Mouse (Mus musculus) G1E-ER4 (cell line): ENCODE results near the gene Zfp825. TPM values are rescaled to one million over a fixed set of nuclear protein-coding genes. Genes with fewer than 3 reads are reported as not detected.

Experiments
- GATA1 ChIP-seq: IDR thresholded peaks from one replicate; pipeline ENCODE4 v1.8.0; 2012; ENCODE audit warnings: low read length, inconsistent platforms
- polyA plus RNA-seq: library from polyadenylated mRNA; stranded (reverse); fragments of >175 nt; gene quantifications from 2 replicates; pipeline ENCODE4 v1.2.3, GENCODE M21; 2012

Gene Zfp825
- polyA plus RNA-seq: 0.36 and 0.65 TPM in 2 replicates

- no peak for TF ChIP-seq GATA1
These were observed at the start of gene Zfp825 for GRCm38 (mm10) chr13:74493911-74494679. Gene Zfp825 (minus strand): TSS chr13:74493992.

GRCm38 (mm10) chr13:74534096-74534495 lies 40.3 kb upstream of the Zfp825 start:
- no peak for TF ChIP-seq GATA1

GRCm38 (mm10) chr13:74522481-74523237 lies 28.9 kb upstream of the Zfp825 start:
- no peak for TF ChIP-seq GATA1

GRCm38 (mm10) chr13:74462699-74463385 lies 30.9 kb downstream of the Zfp825 start:
- TF ChIP-seq GATA1: no peak

GRCm38 (mm10) chr13:74439895-74440294 lies 53.9 kb downstream of the Zfp825 start:
- no peak for TF ChIP-seq GATA1

Other genes starting within 250 kb of the Zfp825 start
- not detected in 2 replicates for gene Ahrr, start 201.7 kb downstream of the Zfp825 start, polyA plus RNA-seq
- 38.9 and 65.0 TPM in 2 replicates for gene Pdcd6, start 176.4 kb downstream of the Zfp825 start, polyA plus RNA-seq
- gene Sdha, start 143.7 kb downstream of the Zfp825 start, polyA plus RNA-seq: 64.6 and 85.8 TPM in 2 replicates
- 0.30 and 0.32 TPM in 2 replicates for gene Ccdc127, start 143.7 kb downstream of the Zfp825 start, polyA plus RNA-seq
- not detected in 2 replicates for gene Lrrc14b, start 130.0 kb downstream of the Zfp825 start, polyA plus RNA-seq
- 0.05 and 0.11 TPM in 2 replicates for gene Zfp72, start 103.2 kb downstream of the Zfp825 start, polyA plus RNA-seq
- 21.1 and 34.8 TPM in 2 replicates for gene Ftl1-ps1, start 94.3 kb downstream of the Zfp825 start, polyA plus RNA-seq
- gene Erap1, start 145.6 kb upstream of the Zfp825 start, polyA plus RNA-seq: 0.17 and 0.81 TPM in 2 replicates